Mouse (Mus musculus) erythroblast, embryonic 14.5 days (primary cell): ENCODE results near the gene Cacna1s.

Source experiments
- GATA1 ChIP-seq: IDR thresholded peaks from 2 replicates; pipeline ENCODE4 v1.6.1; 2012; ENCODE audit warnings: low read length, inconsistent platforms, mixed read lengths
- TAL1 ChIP-seq: IDR thresholded peaks from 3 replicates; pipeline ENCODE4 v1.6.1; 2012; ENCODE audit warnings: low read length, inconsistent platforms, mixed read lengths

DNA sequence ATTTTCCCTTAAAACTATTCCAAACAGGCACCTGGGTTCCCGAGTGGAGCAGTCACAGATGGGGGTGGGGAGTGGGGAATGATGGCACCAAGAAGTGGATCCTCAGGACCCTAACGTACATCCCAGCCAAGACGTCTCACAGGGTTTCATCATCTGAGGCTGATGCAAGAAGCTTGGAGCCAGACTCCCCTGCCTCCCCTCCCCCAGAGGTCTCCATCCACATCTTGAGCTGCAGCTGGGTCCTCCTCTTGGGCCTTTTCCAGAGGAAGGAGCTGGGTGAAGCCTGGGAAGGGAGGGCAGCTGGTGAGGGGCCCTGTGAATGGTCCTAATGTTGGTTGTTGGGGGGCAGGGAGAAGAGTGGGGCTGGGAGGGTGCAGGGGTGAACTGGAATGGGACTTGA, 77.6 kb downstream of the Cacna1s start:
- no peak for TF ChIP-seq TAL1
- TF ChIP-seq GATA1: no peak
